Mouse (Mus musculus) embryo, embryonic 9.5 days (tissue): ENCODE data around the gene Pdzrn4.
"Not testable (repeated sequence)": the region's sequence is repeated elsewhere in the genome, so short reads cannot be mapped to it uniquely, and the experiment has no call there.

Experiments
- DNase-seq: peaks from one replicate; pipeline ENCODE4 v3.0.0-alpha.2; 2017; ENCODE audit errors: extremely low spot score

Gene Pdzrn4

GRCm38 (mm10) chr15:92396770-92397608, at the start of gene Pdzrn4:
TSS of gene Pdzrn4 (plus strand) at chr15:92396881.
- peak; percentile 52 for DNase-seq

- no peak for DNase-seq
These were observed 49.3 kb upstream of the Pdzrn4 start for GRCm38 (mm10) chr15:92347426-92347825.

GRCm38 (mm10) chr15:92347902-92348301, 48.8 kb upstream of the Pdzrn4 start:
- DNase-seq: peak; percentile 45

- DNase-seq: not testable (repeated sequence)
These were observed 48.2 kb upstream of the Pdzrn4 start for GRCm38 (mm10) chr15:92348453-92348852.

- DNase-seq: no peak
These were observed 32.5 kb upstream of the Pdzrn4 start for GRCm38 (mm10) chr15:92364153-92364552.

- DNase-seq: no peak
These were observed 32.1 kb upstream of the Pdzrn4 start for GRCm38 (mm10) chr15:92364592-92364991.

GRCm38 (mm10) chr15:92394811-92395210, 1.9 kb upstream of the Pdzrn4 start:
- DNase-seq: no peak

- no peak for DNase-seq
These were observed 2.1 kb downstream of the Pdzrn4 start for GRCm38 (mm10) chr15:92398747-92399146.

- DNase-seq: no peak
These were observed 2.6 kb downstream of the Pdzrn4 start for GRCm38 (mm10) chr15:92399278-92399677.

GRCm38 (mm10) chr15:92401554-92401953, 4.9 kb downstream of the Pdzrn4 start:
- DNase-seq: no peak

- no peak for DNase-seq
These were observed 18.6 kb downstream of the Pdzrn4 start for GRCm38 (mm10) chr15:92415323-92415722.

GRCm38 (mm10) chr15:92416141-92416540, 19.5 kb downstream of the Pdzrn4 start:
- no peak for DNase-seq

GRCm38 (mm10) chr15:92416658-92417057, 20.0 kb downstream of the Pdzrn4 start:
- no peak for DNase-seq

- no peak for DNase-seq
These were observed 20.4 kb downstream of the Pdzrn4 start for GRCm38 (mm10) chr15:92417120-92417519.

- DNase-seq: peak; percentile 20
These were observed 37.9 kb downstream of the Pdzrn4 start for GRCm38 (mm10) chr15:92434605-92435004.

- DNase-seq: no peak
These were observed 38.6 kb downstream of the Pdzrn4 start for GRCm38 (mm10) chr15:92435306-92435705.

- no peak for DNase-seq
These were observed 45.0 kb downstream of the Pdzrn4 start for GRCm38 (mm10) chr15:92441630-92442180.

GRCm38 (mm10) chr15:92447708-92448147, 51.0 kb downstream of the Pdzrn4 start:
- DNase-seq: no peak

- DNase-seq: no peak
These were observed 52.4 kb downstream of the Pdzrn4 start for GRCm38 (mm10) chr15:92449112-92449511.

GRCm38 (mm10) chr15:92452620-92453019, 55.9 kb downstream of the Pdzrn4 start:
- DNase-seq: no peak

GRCm38 (mm10) chr15:92482198-92482597, 85.5 kb downstream of the Pdzrn4 start:
- DNase-seq: no peak

GRCm38 (mm10) chr15:92491376-92491775, 94.7 kb downstream of the Pdzrn4 start:
- no peak for DNase-seq

GRCm38 (mm10) chr15:92495465-92496174, 98.9 kb downstream of the Pdzrn4 start:
- DNase-seq: no peak
